Mouse (Mus musculus) megakaryocyte, adult 5-6 weeks (primary cell): ENCODE data around the gene Il16. TPM values are rescaled to one million over a fixed set of nuclear protein-coding genes. Genes with fewer than 3 reads are reported as not detected.

Experiments
- ATAC-seq: 2 replicates; pipeline ENCODE4 v1.8.0; 2016; ENCODE audit warnings: mild to moderate bottlenecking, inconsistent platforms; ENCODE audit not compliant: poor library complexity, severe bottlenecking
- total RNA-seq, 2 experiments: library from RNA; stranded (forward) in 1 of 2; stranded (reverse) in 1 of 2; fragments of 153-499, 151-499 nt in 1 of 2; fragments of 221-1000, 200-1000 nt in 1 of 2; gene quantifications; 2 replicates each; pipeline versions ENCODE4 v1.2.3 to v1.2.4; 2015 to 2017

Gene Il16
- total RNA-seq, 2 experiments from 2014 or later: 38.8 to 128 TPM

DNA sequence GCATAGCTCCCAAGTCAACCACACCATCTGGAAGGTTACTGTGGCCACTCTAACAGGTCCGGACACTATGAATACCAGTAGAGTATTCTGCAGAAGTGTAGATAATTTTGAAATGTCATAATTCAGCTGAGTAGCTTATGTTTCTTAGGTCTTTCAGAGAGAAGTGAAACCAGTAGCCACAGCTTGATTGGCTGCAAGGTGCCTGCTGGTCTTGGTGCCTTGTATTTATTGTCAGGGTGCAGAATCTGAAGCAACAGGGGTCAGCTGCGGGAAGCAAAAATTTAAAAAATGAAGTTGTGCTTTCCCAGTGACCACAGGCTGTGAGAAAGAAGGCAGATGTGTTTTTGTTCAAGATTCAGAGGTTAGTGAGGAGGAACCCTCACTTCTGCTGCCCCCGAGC lies 129.3 kb downstream of the Il16 start:
- ATAC-seq: peak; percentile 94

- peak; percentile 62 for ATAC-seq
Measured at GRCm38 (mm10) chr7:83615815-83616214, 129.7 kb downstream of the Il16 start.

DNA sequence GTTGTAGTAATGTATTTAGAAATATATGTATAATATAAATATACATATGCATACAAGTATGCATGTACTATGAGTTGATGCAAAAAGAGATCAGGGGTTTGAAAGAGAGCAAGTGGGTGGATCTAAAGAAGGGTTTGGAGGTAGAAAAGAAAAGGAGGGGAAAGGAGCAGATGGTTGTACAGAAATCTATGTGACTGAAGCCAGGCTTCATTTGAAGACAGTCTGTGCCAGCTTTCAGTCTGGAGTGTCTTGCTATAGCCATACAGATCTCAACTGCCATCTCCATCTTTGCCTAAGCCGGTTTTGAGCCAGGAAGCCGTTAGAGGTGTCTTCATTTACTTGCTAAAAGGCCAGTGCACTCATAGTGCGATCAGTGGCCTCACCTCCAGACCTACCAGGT lies 130.3 kb downstream of the Il16 start:
- no peak for ATAC-seq

DNA sequence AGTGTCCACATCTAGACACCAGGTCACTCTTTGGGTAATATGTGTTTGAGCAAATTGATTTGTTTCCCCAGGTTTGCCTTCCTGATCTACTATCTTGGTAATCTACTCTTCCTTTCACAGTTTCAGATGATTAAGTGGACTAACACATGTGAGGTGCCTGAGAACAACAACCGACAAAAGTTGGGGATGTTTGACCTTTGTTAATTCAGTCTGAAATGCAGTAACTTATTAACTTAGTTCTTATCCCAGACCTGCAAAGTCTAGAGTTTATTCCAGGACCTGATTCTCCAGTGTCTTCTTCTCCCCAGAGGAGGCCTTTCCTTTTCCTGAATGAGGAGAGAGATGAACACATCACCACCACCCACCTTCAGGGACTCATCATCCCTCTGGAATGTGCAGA lies 133.6 kb downstream of the Il16 start:
- no peak for ATAC-seq

DNA sequence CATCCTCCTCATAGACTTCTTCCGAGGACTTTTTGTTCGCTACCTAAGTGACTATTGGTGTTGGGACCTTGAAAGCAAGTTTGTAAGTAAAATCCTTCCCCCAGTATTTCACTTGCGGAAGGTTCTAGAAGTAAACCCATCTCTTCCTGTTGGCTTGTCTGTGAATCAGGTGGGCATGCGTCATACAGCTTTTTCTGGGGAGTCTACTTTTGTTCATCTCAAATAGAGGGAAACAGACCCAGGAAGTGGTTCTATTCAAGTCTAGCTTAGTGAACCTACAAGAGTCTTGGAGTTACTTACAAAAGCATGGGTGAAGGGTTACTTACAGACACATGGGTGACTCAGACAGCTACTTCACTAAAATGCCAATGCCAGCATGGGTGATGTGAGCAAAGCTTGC lies 135.6 kb downstream of the Il16 start:
- no peak for ATAC-seq

DNA sequence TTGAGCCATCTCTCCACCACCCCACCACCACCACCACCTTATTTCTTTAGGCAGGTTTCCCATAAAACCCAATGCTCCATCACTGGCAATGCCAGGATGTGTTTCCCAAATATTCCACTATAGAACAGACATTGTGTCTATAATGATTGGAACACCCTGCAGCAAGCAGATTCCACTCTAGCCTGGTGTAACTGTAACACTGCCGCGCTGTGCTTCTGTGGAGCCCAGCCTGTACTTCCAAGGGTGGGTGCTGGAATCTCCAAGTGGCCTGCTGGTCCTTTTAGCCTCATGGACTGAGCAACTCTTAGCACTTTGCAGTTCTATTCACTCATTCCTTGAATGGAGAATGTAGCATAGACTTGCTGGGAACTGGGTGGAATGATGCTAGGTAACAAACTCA lies 138.7 kb downstream of the Il16 start:
- no peak for ATAC-seq

DNA sequence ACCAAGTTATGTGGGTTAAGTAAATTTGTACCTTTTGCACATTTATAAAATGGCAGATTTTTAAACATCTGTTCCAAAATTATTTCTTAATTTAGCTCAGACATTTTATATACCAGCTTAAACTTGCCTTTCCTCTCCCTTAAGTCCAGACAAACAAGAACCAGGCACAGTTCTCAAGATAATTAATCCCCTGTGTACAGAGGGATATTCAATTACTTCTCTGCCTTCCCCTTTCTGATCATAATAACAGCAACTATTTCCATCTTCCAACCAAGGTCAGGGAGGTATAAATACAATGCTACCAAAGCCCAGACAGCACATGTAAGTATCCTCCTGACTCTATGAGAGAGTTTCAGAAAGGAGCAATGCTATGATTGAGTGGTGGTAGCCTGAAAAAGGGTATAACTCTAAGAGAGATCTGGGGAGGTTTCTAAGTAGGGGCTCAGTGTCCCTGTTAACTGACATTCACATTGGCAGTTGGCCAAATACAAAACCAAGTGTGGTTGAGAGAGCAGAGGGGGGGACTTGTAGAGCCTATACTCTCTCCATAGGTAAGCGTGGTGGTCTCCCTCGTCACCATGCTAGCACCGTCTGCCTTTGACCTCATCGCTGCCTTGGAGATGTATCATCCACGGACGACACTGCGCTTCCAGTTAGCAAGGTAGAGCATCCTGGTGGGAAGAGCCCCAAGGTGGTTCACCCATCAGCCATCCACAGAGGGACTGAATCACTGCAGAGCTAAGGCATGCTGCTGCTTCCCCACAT lies 141.2 kb downstream of the Il16 start:
- no peak for ATAC-seq

DNA sequence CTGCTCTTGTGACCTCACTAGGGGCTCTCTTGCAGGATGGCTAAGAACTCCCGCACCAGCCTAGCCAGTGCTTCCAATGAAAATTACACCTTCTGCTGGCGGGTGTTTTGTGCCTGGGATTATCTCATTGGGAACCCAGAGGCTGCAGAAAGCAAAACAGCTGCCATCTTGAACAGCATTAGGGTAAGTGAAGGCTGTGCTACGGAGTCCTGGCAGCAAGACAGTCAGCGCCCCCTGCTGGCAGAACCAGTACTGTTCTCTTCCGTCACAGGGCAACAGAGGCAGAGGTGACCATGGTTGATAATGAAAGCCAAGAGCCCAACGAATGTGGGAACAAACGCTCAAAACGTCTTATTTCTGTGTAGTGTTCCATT lies 145.6 kb downstream of the Il16 start:
- ATAC-seq: peak; percentile 90

DNA sequence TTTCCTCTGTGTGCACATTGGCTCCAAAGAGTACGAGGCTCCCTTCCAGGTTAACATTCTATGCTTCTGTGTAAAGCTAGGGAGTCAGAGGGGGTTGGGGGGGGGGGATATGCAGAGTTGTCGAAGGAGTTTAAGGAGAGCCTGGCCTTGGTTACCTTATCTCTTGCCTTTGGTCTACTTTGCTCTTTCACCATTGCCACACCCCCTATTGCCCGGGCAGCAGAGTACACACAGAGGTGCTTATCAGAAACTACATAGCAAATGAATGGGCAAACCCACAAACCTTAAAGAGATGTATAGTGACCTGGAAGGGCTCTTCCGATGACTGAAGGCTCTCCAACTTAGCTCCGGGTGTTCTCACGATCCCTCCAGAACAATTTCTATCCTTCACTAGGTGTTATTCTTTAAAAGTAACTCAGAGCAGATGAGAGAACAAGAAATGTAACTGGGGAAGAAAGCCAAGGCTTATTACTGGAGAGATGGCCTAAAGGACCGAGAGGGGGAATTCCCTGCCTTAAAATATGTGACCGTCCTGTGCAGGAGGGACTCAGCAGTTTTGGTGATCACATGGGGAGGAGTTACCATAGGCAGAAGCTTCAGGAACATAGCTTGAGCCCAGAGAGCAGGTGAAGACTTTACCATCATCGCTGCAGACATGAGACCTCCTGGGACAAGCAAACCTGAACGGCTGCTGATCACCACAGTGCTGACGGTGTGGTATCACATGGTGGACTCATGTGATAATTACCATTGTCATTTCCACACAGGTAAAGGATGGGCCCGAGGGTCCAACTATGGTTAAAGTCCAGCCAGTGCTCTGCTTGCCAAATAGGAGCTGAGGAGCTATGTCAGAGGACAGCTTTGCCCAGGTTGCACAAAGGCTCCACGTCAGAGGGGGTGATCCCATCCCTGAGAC lies 146.3 kb downstream of the Il16 start:
- 0 out of 2 replicates have a peak, but pooled peaks have one; percentile 11 for ATAC-seq

GRCm38 (mm10) chr7:83597063-83597462 lies 148.5 kb downstream of the Il16 start:
- ATAC-seq: no peak

- no peak for ATAC-seq
Measured at GRCm38 (mm10) chr7:83594056-83594455, 151.5 kb downstream of the Il16 start.

Other genes with a start within 250 kb of the Il16 start
- gene Tmc3, start 160.8 kb downstream of the Il16 start, total RNA-seq (2015): 0.07 TPM in 1 of 2 replicates, not detected in the other
- gene Tmc3, start 160.8 kb downstream of the Il16 start, total RNA-seq (2017): 0.20 TPM in 1 of 2 replicates, not detected in the other
- gene Stard5, start 113.8 kb downstream of the Il16 start, total RNA-seq (2015): 14.5 and 16.4 TPM in 2 replicates
- gene Stard5, start 113.8 kb downstream of the Il16 start, total RNA-seq (2017): 15.0 and 17.3 TPM in 2 replicates
- not detected in 2 replicates for gene Cfap161, start 49.2 kb upstream of the Il16 start, total RNA-seq (2015)
- gene Cfap161, start 49.2 kb upstream of the Il16 start, total RNA-seq (2017): not detected in 2 replicates
- gene Tlnrd1, start 138.6 kb upstream of the Il16 start, total RNA-seq (2015): 13.8 and 14.3 TPM in 2 replicates
- gene Tlnrd1, start 138.6 kb upstream of the Il16 start, total RNA-seq (2017): 5.7 and 10.5 TPM in 2 replicates
- 16.9 and 18.4 TPM in 2 replicates for gene Mesd, start 138.7 kb upstream of the Il16 start, total RNA-seq (2015)
- gene Mesd, start 138.7 kb upstream of the Il16 start, total RNA-seq (2017): 24.3 and 25.8 TPM in 2 replicates